ENCODE assay signal across 8 mouse cellular contexts in genomic region chr1:175491511-175491860, GRCm38 (mm10). TPM values are rescaled to one million over a fixed set of nuclear protein-coding genes. Genes with fewer than 3 reads are reported as not detected.
DNase-seq lines count a peak whose midpoint lies in the region; ATAC-seq and TF ChIP-seq lines count a peak whose summit lies in the region.

No protein-coding gene starts in this region.

- peak overlapping the region; percentile 50 for H3K4me3 ChIP-seq in heart, embryonic 11.5 days (ENCODE audit: low read depth, low read length)
- peak overlapping the region; percentile 48; the same call in 1 of the 2 replicates for H3K4me3 ChIP-seq in spleen, adult 2 months (ENCODE audit: extremely low read depth, insufficient read depth, insufficient read length)
- peak overlapping the region; percentile 58 for H3K4me3 ChIP-seq in limb, embryonic 15.5 days

- no peak overlapping the region for H3K9ac ChIP-seq in heart, embryonic 11.5 days (ENCODE audit: low read depth, low read length)
- H3K9ac ChIP-seq in limb, embryonic 15.5 days = no peak overlapping the region

- intact Hi-C loops in heart, postnatal 14 days (cut with DNase I) = no loop called here

- no peaks in the 10 kb centered on the region for H3K36me3 ChIP-seq in heart, embryonic 11.5 days (ENCODE audit: control insufficient read depth, insufficient read depth, low read length)
- no peaks in the 10 kb centered on the region for H3K36me3 ChIP-seq in spleen, adult 2 months (ENCODE audit: control insufficient read depth, insufficient read depth, low read length)
- H3K36me3 ChIP-seq in limb, embryonic 15.5 days = no peaks in the 10 kb centered on the region

- peaks cover 24% of the 10 kb centered on the region for H3K27me3 ChIP-seq in heart, embryonic 11.5 days (ENCODE audit: control insufficient read depth, insufficient read depth, low read length)
- H3K27me3 ChIP-seq in spleen, adult 2 months (ENCODE audit: control insufficient read depth, insufficient read depth, low read length) = no peaks in the 10 kb centered on the region
- H3K27me3 ChIP-seq in limb, embryonic 15.5 days = peaks cover 33% of the 10 kb centered on the region

- H3K4me1 ChIP-seq in heart, embryonic 11.5 days (ENCODE audit: control insufficient read depth, insufficient read depth, low read length) = no peaks in the 10 kb centered on the region
- peaks cover 7% of the 10 kb centered on the region for H3K4me1 ChIP-seq in spleen, adult 2 months (ENCODE audit: control insufficient read depth, insufficient read depth, insufficient read length)
- peaks cover 12% of the 10 kb centered on the region for H3K4me1 ChIP-seq in limb, embryonic 15.5 days

- 14% methylated on average over 6 of the region's 6 CpGs for WGBS in heart, embryonic 11.5 days (ENCODE audit: insufficient replicate concordance)
- 31% methylated on average over 6 of the region's 6 CpGs for WGBS in spleen, adult 2 months
- WGBS in limb, embryonic 15.5 days = 17% methylated on average over 6 of the region's 6 CpGs

- TF ChIP-seq POLR2A in spleen, adult 2 months (IDR thresholded peaks at IDR 0.05; ENCODE audit: low read depth, low read length) = no peak

- ATAC-seq in heart, embryonic 11.5 days (replicated peaks; ENCODE audit: insufficient number of reproducible peaks, low FRiP score, low TSS enrichment) = no peak
- ATAC-seq in limb, embryonic 15.5 days (ENCODE audit: insufficient number of reproducible peaks, low FRiP score, low TSS enrichment, low read depth) = no peak

- H3K27ac ChIP-seq in heart, embryonic 11.5 days (ENCODE audit: low read depth, low read length) = no peak overlapping the region
- H3K27ac ChIP-seq in spleen, adult 2 months (ENCODE audit: insufficient read depth, low read length) = no peak overlapping the region
- H3K27ac ChIP-seq in limb, embryonic 15.5 days = no peak overlapping the region

- DNase-seq in heart, postnatal 14 days = no peak
- no peak for DNase-seq in spleen, adult 2 months (ENCODE audit: low read depth in 1 of 2, low spot score in 2 of 2)
- no peak for DNase-seq in spleen, postnatal 4 days (ENCODE audit: low spot score in 2 of 2)
- no peak for DNase-seq in adrenal gland, adult 8-10 months
- DNase-seq in urinary bladder, postnatal 14 days (ENCODE audit: low spot score) = no peak
- no peak for DNase-seq in spleen, postnatal 36 days (ENCODE audit: low spot score in 2 of 2)

- H3K4me2 ChIP-seq in heart, embryonic 11.5 days = peak overlapping the region; percentile 99
- H3K4me2 ChIP-seq in limb, embryonic 15.5 days = peak overlapping the region; percentile 99

- no peaks in the 10 kb centered on the region for H3K9me3 ChIP-seq in heart, embryonic 11.5 days (replicated peaks; ENCODE audit: control insufficient read depth, low read length)
- H3K9me3 ChIP-seq in limb, embryonic 15.5 days = no peaks in the 10 kb centered on the region

- TF ChIP-seq CTCF in spleen, adult 2 months (IDR thresholded peaks at IDR 0.05; ENCODE audit: extremely low read depth, insufficient read depth, insufficient read length, insufficient replicate concordance) = no peak

RNA-seq across cellular contexts. Expression of gene Rgs7, which starts 0.8 kb away (rescaled TPM):
- polyA plus RNA-seq in heart, embryonic 11.5 days (2014; fragmentation: Nextera tagmentation; extraction: Ambion mirVana) = 0.57 and 0.65 TPM in 2 replicates
- total RNA-seq in heart, postnatal 14 days (2021) = 1 to 10 TPM; 2.3 to 2.5 TPM
- polyA plus RNA-seq in spleen, adult 2 months (2012; rRNA removed) = 0.04 and 0.11 TPM in 2 replicates
- polyA plus RNA-seq in limb, embryonic 15.5 days (2015; fragmentation: Nextera tagmentation; extraction: Ambion mirVana) = 0.63 and 0.65 TPM in 2 replicates
- 10 to 100 TPM in 3 of 4 experiments, 1 to 10 TPM in 1; 6.8 to 13.3 (median 11.3) TPM for total RNA-seq in adrenal gland, adult 8-10 months (2022)
